Mouse (Mus musculus) CD8-positive naive resting alpha-beta T cell, adult 2 months (primary cell): ENCODE results near the gene Ttc7.

ENCODE experiments used
- DNase-seq, 2 experiments: peaks; one replicate each; pipeline ENCODE4 v3.0.0; 2022; ENCODE audit warnings: low read depth in 2 of 2, low spot score in 2 of 2

The Ttc7 gene

GRCm38 (mm10) chr17:87312924-87313870, 30.5 kb downstream of the Ttc7 start:
- DNase-seq, result no peak

GRCm38 (mm10) chr17:87314121-87314520, 31.4 kb downstream of the Ttc7 start:
- no peak for DNase-seq

GRCm38 (mm10) chr17:87314530-87314946, 31.9 kb downstream of the Ttc7 start:
- peak; percentile 26 to 52 for DNase-seq

GRCm38 (mm10) chr17:87315021-87315531, 32.4 kb downstream of the Ttc7 start:
- peak; percentile 81 to 91 for DNase-seq

- no peak for DNase-seq
These were observed 33.4 kb downstream of the Ttc7 start for GRCm38 (mm10) chr17:87315891-87316763.

GRCm38 (mm10) chr17:87317271-87317670, 34.6 kb downstream of the Ttc7 start:
- no peak for DNase-seq

- DNase-seq, result no peak
These were observed 35.3 kb downstream of the Ttc7 start for GRCm38 (mm10) chr17:87317947-87318346.

- no peak for DNase-seq
These were observed 39.0 kb downstream of the Ttc7 start for GRCm38 (mm10) chr17:87321673-87322072.

GRCm38 (mm10) chr17:87323215-87323614, 40.5 kb downstream of the Ttc7 start:
- no peak for DNase-seq

- peak; percentile 12 to 19 for DNase-seq
These were observed 42.8 kb downstream of the Ttc7 start for GRCm38 (mm10) chr17:87325501-87325900.

GRCm38 (mm10) chr17:87326987-87327386, 44.3 kb downstream of the Ttc7 start:
- DNase-seq, result no peak

GRCm38 (mm10) chr17:87327645-87328044, 45.0 kb downstream of the Ttc7 start:
- DNase-seq, result no peak

- DNase-seq, result no peak
These were observed 45.6 kb downstream of the Ttc7 start for GRCm38 (mm10) chr17:87328177-87328768.

GRCm38 (mm10) chr17:87329144-87329700, 46.5 kb downstream of the Ttc7 start:
- DNase-seq, result no peak

GRCm38 (mm10) chr17:87330250-87330920, 47.7 kb downstream of the Ttc7 start:
- no peak for DNase-seq

- DNase-seq, result no peak
These were observed 48.2 kb downstream of the Ttc7 start for GRCm38 (mm10) chr17:87330921-87331291.

GRCm38 (mm10) chr17:87331336-87332141, 48.9 kb downstream of the Ttc7 start:
- no peak for DNase-seq

GRCm38 (mm10) chr17:87332142-87332815, 49.6 kb downstream of the Ttc7 start:
- no peak for DNase-seq

GRCm38 (mm10) chr17:87332887-87333286, 50.2 kb downstream of the Ttc7 start:
- DNase-seq, result no peak
